ENCODE assay signal across 11 mouse cellular contexts in the genomic region with DNA sequence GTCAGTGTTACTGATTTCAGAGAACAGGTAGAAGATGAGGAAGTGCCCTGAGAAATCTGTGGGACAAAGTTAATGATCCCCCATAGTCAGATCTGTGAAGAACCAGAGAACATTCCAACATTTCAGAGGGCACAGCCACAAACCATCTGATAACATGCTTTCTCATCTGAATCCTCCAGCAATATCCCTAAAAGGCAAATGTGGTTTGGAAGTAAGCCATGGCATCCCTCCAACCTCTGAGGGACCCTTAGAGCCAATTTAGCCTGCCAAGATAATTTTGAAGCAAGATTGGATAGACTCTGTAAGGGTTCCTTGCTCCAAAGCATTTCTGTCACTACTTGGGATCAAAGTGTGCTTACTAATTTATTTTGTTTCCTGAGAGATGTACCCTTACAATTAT. TPM values are rescaled to one million over a fixed set of nuclear protein-coding genes. Genes with fewer than 3 reads are reported as not detected.
A peak's percentile ranks its signal among the peaks of the same experiment; 100 is the strongest.
DNase-seq lines count a peak whose midpoint lies in the region; ATAC-seq and TF ChIP-seq lines count a peak whose summit lies in the region.
"Had no signal": no experiment of that assay in that cellular context is flagged by ENCODE, and none has a peak within 500 bp of the region (broad histone marks: within the 10 kb centered on the region; RNA-seq: fewer than 3 reads in every experiment).

No protein-coding gene starts in this region.

- peak; percentile 79 for DNase-seq in left cerebral cortex, postnatal 4 days
- DNase-seq in left cerebral cortex, adult 2 months (ENCODE audit: extremely low spot score in 1 of 2, low spot score in 2 of 2) = no peak
- DNase-seq in Muller cell, postnatal 12 days (ENCODE audit: inconsistent ontology term) = peak; percentile 91
- peak; percentile 46 for DNase-seq in kidney, postnatal 0 days (ENCODE audit: low spot score)
- no peak for DNase-seq in layer of hippocampus, adult 2 months (ENCODE audit: low spot score in 2 of 2)
- DNase-seq in thymus, postnatal 10 days (ENCODE audit: low spot score in 2 of 2) = no peak
- DNase-seq: adrenal gland, adult 8-10 months; gastrocnemius, postnatal 14 days; thymus, postnatal 36 days had no signal

- no peaks in the 10 kb centered on the region for H3K27me3 ChIP-seq in forebrain, embryonic 15.5 days
- no peaks in the 10 kb centered on the region for H3K27me3 ChIP-seq in forebrain, embryonic 13.5 days
- no peaks in the 10 kb centered on the region for H3K27me3 ChIP-seq in kidney, postnatal 0 days (ENCODE audit: insufficient read depth, low read length)

- H3K9me3 ChIP-seq in forebrain, embryonic 15.5 days = no peaks in the 10 kb centered on the region
- no peaks in the 10 kb centered on the region for H3K9me3 ChIP-seq in forebrain, embryonic 13.5 days (replicated peaks)
- H3K9me3 ChIP-seq in kidney, postnatal 0 days (replicated peaks; ENCODE audit: low read length) = no peaks in the 10 kb centered on the region

- no peak overlapping the region for H3K4me3 ChIP-seq in forebrain, embryonic 15.5 days
- no peak overlapping the region for H3K4me3 ChIP-seq in forebrain, embryonic 13.5 days
- H3K4me3 ChIP-seq in left cerebral cortex, adult 2 months = no peak overlapping the region
- H3K4me3 ChIP-seq in kidney, postnatal 0 days (replicated peaks; ENCODE audit: low read depth, low read length) = no peak overlapping the region
- H3K4me3 ChIP-seq in layer of hippocampus, adult 2 months = no peak overlapping the region

- ATAC-seq in forebrain, embryonic 15.5 days (replicated peaks) = peak; percentile 70; the same call in 1 of the 2 replicates
- no peak; the same call in 1 of the 2 replicates for ATAC-seq in forebrain, embryonic 13.5 days
- ATAC-seq in kidney, postnatal 0 days (replicated peaks; ENCODE audit: low FRiP score, low read depth) = no peak

- no peaks in the 10 kb centered on the region for H3K36me3 ChIP-seq in forebrain, embryonic 15.5 days
- no peaks in the 10 kb centered on the region for H3K36me3 ChIP-seq in forebrain, embryonic 13.5 days (ENCODE audit: poor library complexity, severe bottlenecking)
- no peaks in the 10 kb centered on the region for H3K36me3 ChIP-seq in kidney, postnatal 0 days (ENCODE audit: insufficient read depth, low read length)

- TF ChIP-seq CTCF in left cerebral cortex, adult 2 months (IDR thresholded peaks at IDR 0.05) = no peak
- TF ChIP-seq CTCF in kidney, postnatal 0 days (IDR thresholded peaks at IDR 0.05; ENCODE audit: low read depth) = no peak
- TF ChIP-seq CTCF in layer of hippocampus, adult 2 months (conservative IDR thresholded peaks at IDR 0.05) = no peak

- no peaks in the 10 kb centered on the region for H3K4me1 ChIP-seq in forebrain, embryonic 15.5 days
- H3K4me1 ChIP-seq in forebrain, embryonic 13.5 days = no peaks in the 10 kb centered on the region
- H3K4me1 ChIP-seq in kidney, postnatal 0 days (replicated peaks; ENCODE audit: insufficient read depth, low read length) = no peaks in the 10 kb centered on the region

- no peak overlapping the region for H3K9ac ChIP-seq in forebrain, embryonic 15.5 days (replicated peaks)
- H3K9ac ChIP-seq in forebrain, embryonic 13.5 days = no peak overlapping the region
- H3K9ac ChIP-seq in kidney, postnatal 0 days (ENCODE audit: low read depth, low read length) = no peak overlapping the region

- intact Hi-C loops in left cerebral cortex, postnatal 4 days (cut with DNase I) = no loop called here
- intact Hi-C loops in left cerebral cortex, adult 2 months (cut with DNase I) = no loop called here

- H3K4me2 ChIP-seq in forebrain, embryonic 15.5 days (replicated peaks) = no peak overlapping the region
- H3K4me2 ChIP-seq in forebrain, embryonic 13.5 days = no peak overlapping the region
- H3K4me2 ChIP-seq in kidney, postnatal 0 days (ENCODE audit: low read length) = no peak overlapping the region

- no peak overlapping the region for H3K27ac ChIP-seq in forebrain, embryonic 15.5 days (replicated peaks)
- no peak overlapping the region for H3K27ac ChIP-seq in forebrain, embryonic 13.5 days
- no peak overlapping the region for H3K27ac ChIP-seq in left cerebral cortex, adult 2 months
- H3K27ac ChIP-seq in kidney, postnatal 0 days = no peak overlapping the region
- no peak overlapping the region for H3K27ac ChIP-seq in layer of hippocampus, adult 2 months

RNA-seq across cellular contexts. Expression of gene Glrx, which starts 6.2 kb away (rescaled TPM):
- 29.5 and 31.5 TPM in 2 replicates for polyA plus RNA-seq in forebrain, embryonic 15.5 days (2015; fragmentation: Nextera tagmentation; extraction: Ambion mirVana)
- polyA plus RNA-seq in forebrain, embryonic 13.5 days (2015; fragmentation: Nextera tagmentation; extraction: Ambion mirVana) = 26.4 and 30.3 TPM in 2 replicates
- 10 to 100 TPM; 35.0 to 36.1 TPM for total RNA-seq in left cerebral cortex, postnatal 4 days (2021)
- total RNA-seq in left cerebral cortex, adult 2 months (2021) = 10 to 100 TPM; 46.8 to 48.4 TPM
- polyA plus RNA-seq in kidney, postnatal 0 days (2015; fragmentation: Nextera tagmentation; extraction: Ambion mirVana) = 67.5 and 72.1 TPM in 2 replicates
- 10 to 100 TPM; 45.7 to 49.9 TPM for total RNA-seq in layer of hippocampus, adult 2 months (2021)

Comparison
In these comparisons a context has a peak if more than half of its experiments do, and no peak if none do; other contexts are left out.
1. DNase-seq: peak in left cerebral cortex, postnatal 4 days (single experiment), Muller cell, postnatal 12 days (single experiment) and kidney, postnatal 0 days (single experiment); none in left cerebral cortex, adult 2 months (0 of 2), layer of hippocampus, adult 2 months (0 of 2) and thymus, postnatal 10 days (0 of 2).